Mouse (Mus musculus) midbrain, embryonic 16.5 days (tissue): ENCODE data around the gene Gm49342. TPM values are rescaled to one million over a fixed set of nuclear protein-coding genes. Genes with fewer than 3 reads are reported as not detected.

Experiments
- polyA plus RNA-seq: library from polyadenylated mRNA; unstranded; fragments of >200 nt; fragmentation: Nextera tagmentation; extraction: Ambion mirVana; gene quantifications from 2 replicates; pipeline ENCODE4 v1.2.1, GENCODE M21; 2015

The Gm49342 gene
- polyA plus RNA-seq, 1 experiment from 2014 or later = not detected

Other genes with a start within 250 kb of the Gm49342 start
- not detected in 2 replicates for gene Olfr748, start 237.1 kb upstream of the Gm49342 start, polyA plus RNA-seq
- gene Olfr749, start 199.4 kb upstream of the Gm49342 start, polyA plus RNA-seq = not detected in 2 replicates
- 132 and 133 TPM in 2 replicates for gene Ttc5, start 159.0 kb upstream of the Gm49342 start, polyA plus RNA-seq
- not detected in 2 replicates for gene Ccnb1ip1, start 136.8 kb upstream of the Gm49342 start, polyA plus RNA-seq
- gene Parp2, start 136.7 kb upstream of the Gm49342 start, polyA plus RNA-seq = 39.1 and 41.5 TPM in 2 replicates
- 1.6 and 2.9 TPM in 2 replicates for gene Tep1, start 74.0 kb upstream of the Gm49342 start, polyA plus RNA-seq
- gene Klhl33, start 47.0 kb upstream of the Gm49342 start, polyA plus RNA-seq = 2.4 and 2.8 TPM in 2 replicates
- gene Osgep, start 19.6 kb upstream of the Gm49342 start, polyA plus RNA-seq = 113 and 117 TPM in 2 replicates
- 173 and 193 TPM in 2 replicates for gene Apex1, start 19.5 kb upstream of the Gm49342 start, polyA plus RNA-seq
- 95.0 and 99.5 TPM in 2 replicates for gene Pip4p1, start 13.7 kb upstream of the Gm49342 start, polyA plus RNA-seq
- 20.8 and 22.8 TPM in 2 replicates for gene Pnp, start 13.4 kb upstream of the Gm49342 start, polyA plus RNA-seq
- gene Pnp2, start 11.5 kb downstream of the Gm49342 start, polyA plus RNA-seq = 1.1 and 1.3 TPM in 2 replicates
- not detected in 2 replicates for gene Rnase10, start 63.2 kb downstream of the Gm49342 start, polyA plus RNA-seq
- gene Rnase9, start 97.4 kb downstream of the Gm49342 start, polyA plus RNA-seq = not detected in 2 replicates
- gene Rnase11, start 105.6 kb downstream of the Gm49342 start, polyA plus RNA-seq = not detected in 2 replicates
- not detected in 2 replicates for gene Rnase12, start 113.1 kb downstream of the Gm49342 start, polyA plus RNA-seq
- gene Olfr750, start 129.9 kb downstream of the Gm49342 start, polyA plus RNA-seq = 0.07 TPM in 1 of 2 replicates, not detected in the other
- gene Rnase4, start 146.6 kb downstream of the Gm49342 start, polyA plus RNA-seq = 13.6 and 15.2 TPM in 2 replicates
- gene Ang, start 146.6 kb downstream of the Gm49342 start, polyA plus RNA-seq = 3.1 and 3.2 TPM in 2 replicates
- gene Eddm3b, start 169.9 kb downstream of the Gm49342 start, polyA plus RNA-seq = not detected in 2 replicates
- gene Rnase6, start 179.4 kb downstream of the Gm49342 start, polyA plus RNA-seq = 0.77 and 0.91 TPM in 2 replicates
- 0.57 TPM in 1 of 2 replicates, not detected in the other for gene Rnase1, start 202.3 kb downstream of the Gm49342 start, polyA plus RNA-seq
- not detected in 2 replicates for gene Rnase2b, start 217.7 kb downstream of the Gm49342 start, polyA plus RNA-seq